Mouse (Mus musculus): ENCODE results near the gene Cul5. TPM values are rescaled to one million over a fixed set of nuclear protein-coding genes. Genes with fewer than 3 reads are reported as not detected.
A peak's percentile ranks its signal among the peaks of the same experiment; 100 is the strongest.

Gene Cul5
- total and polyA plus RNA-seq, 3 experiments, result 6.1 to 45.4 (median 43.0) TPM

- H3K27ac ChIP-seq, result no peak overlapping the region; the same call in 1 of the 2 replicates
- no peak overlapping the region for H3K4me3 ChIP-seq
- DNase-seq, result no peak
- H3K4me1 ChIP-seq (ENCODE audit: control insufficient read depth, insufficient read depth, low read length), result peaks cover 14% of the 10 kb centered on the region
- intact Hi-C loops (cut with DNase I), result loop anchor here (5.0 kb wide), 1 partner anchor 358 kb away; the partner anchor contains the start of gene Ddx10
- H3K36me3 ChIP-seq (ENCODE audit: control insufficient read depth, insufficient read depth, low read length), result peaks cover 8% of the 10 kb centered on the region
- H3K9ac ChIP-seq (ENCODE audit: low read depth, low read length), result no peak overlapping the region
- TF ChIP-seq EP300 (IDR thresholded peaks at IDR 0.05; ENCODE audit: insufficient read depth, low read depth, low read length), result no peak
- TF ChIP-seq POLR2A (IDR thresholded peaks at IDR 0.05; ENCODE audit: insufficient read depth, low read depth, low read length), result no peak
- TF ChIP-seq CTCF (IDR thresholded peaks at IDR 0.05), result no peak
- H3K27me3 ChIP-seq (ENCODE audit: control insufficient read depth, insufficient read depth, low read length), result no peaks in the 10 kb centered on the region
- H3K79me2 ChIP-seq (replicated peaks; ENCODE audit: control insufficient read depth, insufficient read depth, low read length), result no peaks in the 10 kb centered on the region; the same call in 1 of the 2 replicates
- 87% methylated on average over 5 of the region's 5 CpGs for WGBS
Measured at GRCm38 (mm10) chr9:53604954-53605353, 64.9 kb downstream of the Cul5 start.

DNA sequence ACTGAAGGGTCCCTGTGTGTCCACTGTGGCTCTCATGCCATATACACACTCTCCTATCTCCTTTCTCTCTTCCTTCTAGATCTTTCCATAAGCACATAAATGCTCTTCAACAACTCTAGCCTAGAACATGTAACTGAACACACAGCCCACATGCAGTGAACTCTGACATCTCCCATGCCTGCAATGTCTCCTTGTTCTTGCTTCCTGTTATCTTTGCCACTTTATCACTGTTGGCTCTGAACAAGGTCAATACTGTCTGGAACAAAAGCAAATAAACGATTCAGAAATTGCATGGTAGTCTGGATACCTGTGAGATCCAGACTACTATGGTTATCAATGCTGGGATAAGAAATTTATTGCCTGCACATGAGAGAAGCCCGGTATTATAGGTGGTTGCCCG, 66.0 kb downstream of the Cul5 start:
- 37% methylated on average over 3 of the region's 3 CpGs for WGBS
- Histone ChIP-seq H3K9ac (ENCODE audit: low read depth, low read length) (no peak overlapping the region), H3K27me3 (ENCODE audit: control insufficient read depth, insufficient read depth, low read length) (no peaks in the 10 kb centered on the region), H3K36me3 (ENCODE audit: control insufficient read depth, insufficient read depth, low read length) (peaks cover 8% of the 10 kb centered on the region), H3K4me3 (no peak overlapping the region), H3K79me2 (replicated peaks; ENCODE audit: control insufficient read depth, insufficient read depth, low read length) (peaks cover 3% of the 10 kb centered on the region; the same call in 1 of the 2 replicates), H3K27ac (peak overlapping the region; percentile 56), H3K4me1 (ENCODE audit: control insufficient read depth, insufficient read depth, low read length) (peaks cover 14% of the 10 kb centered on the region)
- no peak for TF ChIP-seq POLR2A (IDR thresholded peaks at IDR 0.05; ENCODE audit: insufficient read depth, low read depth, low read length)
- no peak for TF ChIP-seq CTCF (IDR thresholded peaks at IDR 0.05)
- no peak for TF ChIP-seq EP300 (IDR thresholded peaks at IDR 0.05; ENCODE audit: insufficient read depth, low read depth, low read length)
- intact Hi-C loops (cut with DNase I), result no loop called here
- no peak for DNase-seq

DNA sequence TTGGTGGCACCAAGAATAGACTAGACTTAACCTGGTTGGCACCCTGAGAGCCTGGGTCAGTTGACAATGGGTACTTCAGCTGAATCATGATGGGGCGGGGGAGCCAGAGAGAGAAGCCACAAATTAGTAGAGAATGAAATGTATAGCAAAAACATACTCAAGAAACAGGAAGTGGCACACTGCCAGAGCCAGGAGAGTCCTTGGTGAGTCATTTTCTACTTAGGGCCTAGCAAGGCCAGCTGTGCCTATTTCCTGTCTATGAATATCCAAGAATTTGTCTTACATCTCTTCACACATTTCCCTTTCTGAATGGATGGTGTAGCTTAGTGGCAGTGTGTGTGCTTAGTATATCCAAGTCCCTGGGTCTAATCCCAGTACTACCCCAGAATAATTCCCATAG, 66.4 kb downstream of the Cul5 start:
- intact Hi-C loops (cut with DNase I), result no loop called here

GRCm38 (mm10) chr9:53601541-53601940, 68.3 kb downstream of the Cul5 start:
- intact Hi-C loops (cut with DNase I), result no loop called here
- TF ChIP-seq CTCF (IDR thresholded peaks at IDR 0.05) (no peak), EP300 (IDR thresholded peaks at IDR 0.05; ENCODE audit: insufficient read depth, low read depth, low read length) (no peak), POLR2A (IDR thresholded peaks at IDR 0.05; ENCODE audit: insufficient read depth, low read depth, low read length) (no peak)
- H3K4me3 ChIP-seq, result no peak overlapping the region
- 61% methylated on average over 2 of the region's 2 CpGs for WGBS
- peaks cover 5% of the 10 kb centered on the region for H3K36me3 ChIP-seq (ENCODE audit: control insufficient read depth, insufficient read depth, low read length)
- H3K79me2 ChIP-seq (replicated peaks; ENCODE audit: control insufficient read depth, insufficient read depth, low read length), result peaks cover 3% of the 10 kb centered on the region; the same call in 1 of the 2 replicates
- DNase-seq, result peak in 1 of 2 experiments; percentile 21
- peak overlapping the region; percentile 88 for H3K27ac ChIP-seq
- no peaks in the 10 kb centered on the region for H3K27me3 ChIP-seq (ENCODE audit: control insufficient read depth, insufficient read depth, low read length)
- peaks cover 14% of the 10 kb centered on the region for H3K4me1 ChIP-seq (ENCODE audit: control insufficient read depth, insufficient read depth, low read length)
- no peak overlapping the region for H3K9ac ChIP-seq (ENCODE audit: low read depth, low read length)

More for the DNA sequence above, 66.4 kb downstream of the Cul5 start:
- 45% methylated on average over 1 of the region's 1 CpGs for WGBS
- Histone ChIP-seq H3K36me3 (ENCODE audit: control insufficient read depth, insufficient read depth, low read length) (peaks cover 7% of the 10 kb centered on the region), H3K27me3 (ENCODE audit: control insufficient read depth, insufficient read depth, low read length) (no peaks in the 10 kb centered on the region), H3K4me1 (ENCODE audit: control insufficient read depth, insufficient read depth, low read length) (peaks cover 14% of the 10 kb centered on the region), H3K9ac (ENCODE audit: low read depth, low read length) (no peak overlapping the region), H3K79me2 (replicated peaks; ENCODE audit: control insufficient read depth, insufficient read depth, low read length) (peaks cover 3% of the 10 kb centered on the region; the same call in 1 of the 2 replicates), H3K27ac (peak overlapping the region; percentile 56), H3K4me3 (no peak overlapping the region)
- peak in 1 of 2 experiments; percentile 24 for DNase-seq
- TF ChIP-seq POLR2A (IDR thresholded peaks at IDR 0.05; ENCODE audit: insufficient read depth, low read depth, low read length) (no peak), CTCF (IDR thresholded peaks at IDR 0.05) (no peak), EP300 (IDR thresholded peaks at IDR 0.05; ENCODE audit: insufficient read depth, low read depth, low read length) (no peak)

DNA sequence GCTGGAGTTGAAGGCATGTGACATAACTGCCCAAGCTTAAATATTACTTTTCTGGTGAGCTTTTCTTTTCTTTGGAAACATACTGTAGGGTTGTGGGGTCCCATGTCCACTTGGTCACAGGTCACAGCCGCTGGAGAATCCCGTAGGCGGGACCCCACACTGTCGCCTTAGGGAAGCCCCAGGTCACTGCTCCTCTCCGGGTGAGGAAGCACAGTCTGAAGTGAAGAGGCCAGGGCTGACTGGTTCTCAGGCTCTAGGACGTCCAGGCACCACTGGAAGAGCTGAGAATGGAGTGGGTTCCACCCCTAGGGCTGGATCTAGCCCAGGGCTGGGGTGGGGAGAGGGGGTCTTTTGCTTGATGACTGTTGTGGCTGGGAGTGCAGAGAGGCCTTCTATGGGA, 71.2 kb downstream of the Cul5 start:
- Histone ChIP-seq H3K9ac (ENCODE audit: low read depth, low read length) (no peak overlapping the region), H3K27ac (no peak overlapping the region), H3K36me3 (ENCODE audit: control insufficient read depth, insufficient read depth, low read length) (no peaks in the 10 kb centered on the region; the same call in 1 of the 2 replicates), H3K79me2 (replicated peaks; ENCODE audit: control insufficient read depth, insufficient read depth, low read length) (peaks cover 3% of the 10 kb centered on the region; the same call in 1 of the 2 replicates), H3K4me1 (ENCODE audit: control insufficient read depth, insufficient read depth, low read length) (peaks cover 7% of the 10 kb centered on the region), H3K4me3 (no peak overlapping the region), H3K27me3 (ENCODE audit: control insufficient read depth, insufficient read depth, low read length) (no peaks in the 10 kb centered on the region)
- TF ChIP-seq CTCF (IDR thresholded peaks at IDR 0.05) (no peak), EP300 (IDR thresholded peaks at IDR 0.05; ENCODE audit: insufficient read depth, low read depth, low read length) (no peak), POLR2A (IDR thresholded peaks at IDR 0.05; ENCODE audit: insufficient read depth, low read depth, low read length) (no peak)
- WGBS, result 75% methylated on average over 6 of the region's 6 CpGs
- intact Hi-C loops (cut with DNase I), result no loop called here
- no peak for DNase-seq

- peaks cover 3% of the 10 kb centered on the region; the same call in 1 of the 2 replicates for H3K79me2 ChIP-seq (replicated peaks; ENCODE audit: control insufficient read depth, insufficient read depth, low read length)
- no peak overlapping the region for H3K9ac ChIP-seq (ENCODE audit: low read depth, low read length)
- WGBS, result 92% methylated on average over 4 of the region's 4 CpGs
- H3K4me3 ChIP-seq, result no peak overlapping the region
- TF ChIP-seq CTCF (IDR thresholded peaks at IDR 0.05) (no peak), POLR2A (IDR thresholded peaks at IDR 0.05; ENCODE audit: insufficient read depth, low read depth, low read length) (no peak), EP300 (IDR thresholded peaks at IDR 0.05; ENCODE audit: insufficient read depth, low read depth, low read length) (no peak)
- no peak for DNase-seq
- no peaks in the 10 kb centered on the region for H3K27me3 ChIP-seq (ENCODE audit: control insufficient read depth, insufficient read depth, low read length)
- H3K36me3 ChIP-seq (ENCODE audit: control insufficient read depth, insufficient read depth, low read length), result no peaks in the 10 kb centered on the region; the same call in 1 of the 2 replicates
- intact Hi-C loops (cut with DNase I), result no loop called here
- H3K4me1 ChIP-seq (ENCODE audit: control insufficient read depth, insufficient read depth, low read length), result peaks cover 2% of the 10 kb centered on the region
- H3K27ac ChIP-seq, result no peak overlapping the region
Measured at GRCm38 (mm10) chr9:53596971-53597600, 72.7 kb downstream of the Cul5 start.
